Mouse (Mus musculus) forebrain, embryonic 10.5 days (tissue): Measurements from ENCODE around the gene Zfp106. TPM values are rescaled to one million over a fixed set of nuclear protein-coding genes. Genes with fewer than 3 reads are reported as not detected.

ENCODE experiments used
- DNase-seq: peaks from one replicate; pipeline ENCODE4 v3.0.0-alpha.2; 2017; ENCODE audit warnings: low spot score; ENCODE audit errors: extremely low spot score
- H3K27ac ChIP-seq: fragments of 300-500 bp; sonication (generic); 2 replicates; pipeline ENCODE4 v1.5.1; 2016; ENCODE audit warnings: mild to moderate bottlenecking
- H3K27me3 ChIP-seq: fragments of 300-500 bp; sonication (generic); 2 replicates; pipeline ENCODE4 v1.6.1; 2016; ENCODE audit warnings: mild to moderate bottlenecking; ENCODE audit not compliant: poor library complexity, severe bottlenecking
- H3K36me3 ChIP-seq: fragments of 300-500 bp; sonication (generic); replicated peaks from 2 replicates; pipeline ENCODE4 v1.6.1; 2016; ENCODE audit warnings: mild to moderate bottlenecking, moderate library complexity
- H3K4me1 ChIP-seq: fragments of 300-500 bp; sonication (generic); 2 replicates; pipeline ENCODE4 v1.6.1; 2016
- H3K4me3 ChIP-seq: fragments of 300-500 bp; sonication (generic); 2 replicates; pipeline ENCODE4 v1.5.1; 2016; ENCODE audit warnings: mild to moderate bottlenecking, moderate library complexity
- H3K9me3 ChIP-seq: fragments of 300-500 bp; sonication (generic); 2 replicates; pipeline ENCODE4 v1.6.1; 2016; ENCODE audit warnings: mild to moderate bottlenecking, moderate library complexity
- WGBS: fragments of 180-500 bp; shearing (Covaris S2); methylation state at CpG from one replicate; pipeline ENCODE4 v1.1.7; 2016; 5-methylcytosine and 5-hydroxymethylcytosine counted together
- polyA plus RNA-seq: library from polyadenylated mRNA; unstranded; fragments of >200 nt; fragmentation: Nextera tagmentation; extraction: Ambion mirVana; gene quantifications from 2 replicates; pipeline ENCODE4 v1.2.1, GENCODE M21; 2016

Zfp106 gene
- polyA plus RNA-seq, 1 experiment from 2014 or later, result 83.1 TPM

DNA sequence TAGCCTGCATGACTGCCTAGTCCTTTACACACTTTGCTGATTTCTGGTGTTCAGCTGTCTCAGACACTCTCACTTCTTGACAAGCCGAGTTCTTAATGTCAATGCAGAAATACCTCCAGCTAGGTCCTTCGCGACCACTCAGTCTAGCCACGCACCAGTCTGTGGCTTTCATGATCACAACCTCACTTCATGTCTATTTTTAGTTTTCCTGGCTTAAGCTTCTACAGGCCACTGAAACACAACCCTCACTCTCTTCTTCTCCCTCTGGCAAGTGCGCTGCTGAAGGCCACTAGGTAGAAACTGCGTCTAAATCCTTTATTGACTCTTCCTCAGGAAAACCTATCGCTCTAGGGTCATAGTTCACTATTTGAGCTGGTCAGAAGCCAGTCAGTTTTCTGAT lies 100.3 kb downstream of the Zfp106 start:
- no peaks in the 10 kb centered on the region for H3K27me3 ChIP-seq
- whole genome bisulfite sequencing, result 92% methylated on average over 7 of the region's 7 CpGs
- H3K9me3 ChIP-seq, result no peaks in the 10 kb centered on the region
- H3K4me1 ChIP-seq, result no peaks in the 10 kb centered on the region
- no peak overlapping the region for H3K4me3 ChIP-seq
- H3K36me3 ChIP-seq, result no peaks in the 10 kb centered on the region
- H3K27ac ChIP-seq, result no peak overlapping the region
- DNase-seq, result no peak

DNA sequence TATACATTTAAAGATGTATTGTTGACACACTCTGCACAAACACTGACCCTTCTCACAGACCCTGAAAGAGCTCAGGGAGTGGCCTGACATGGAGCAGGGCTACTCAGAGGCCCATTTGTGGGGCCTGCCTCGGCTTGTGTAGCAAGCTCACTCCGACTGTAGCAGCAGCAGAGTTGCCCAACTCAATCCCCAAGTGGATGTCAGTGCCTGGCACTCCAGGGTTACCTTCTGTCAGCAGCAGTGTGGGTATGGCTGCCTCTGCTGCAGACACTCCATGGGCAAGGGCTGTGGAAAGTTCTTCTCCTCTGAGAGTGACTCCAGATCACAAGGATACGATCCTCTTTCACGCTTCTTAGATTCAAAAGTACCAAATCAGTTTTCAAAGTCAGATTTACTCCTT lies 103.4 kb downstream of the Zfp106 start:
- Histone ChIP-seq H3K36me3 (no peaks in the 10 kb centered on the region), H3K9me3 (no peaks in the 10 kb centered on the region), H3K4me3 (no peak overlapping the region), H3K4me1 (no peaks in the 10 kb centered on the region), H3K27ac (no peak overlapping the region), H3K27me3 (no peaks in the 10 kb centered on the region)
- WGBS, result 93% methylated on average over 4 of the region's 4 CpGs
- DNase-seq, result no peak

Other genes with a start within 250 kb of the Zfp106 start
- gene Pla2g4f, start 249.7 kb downstream of the Zfp106 start, polyA plus RNA-seq, result not detected in 2 replicates
- 23.5 and 26.6 TPM in 2 replicates for gene Vps39, start 210.7 kb downstream of the Zfp106 start, polyA plus RNA-seq
- 6.6 and 7.5 TPM in 2 replicates for gene Ganc, start 159.9 kb downstream of the Zfp106 start, polyA plus RNA-seq
- gene Tmem87a, start 159.7 kb downstream of the Zfp106 start, polyA plus RNA-seq, result 5.6 TPM in 2 replicates
- gene Capn3, start 107.8 kb downstream of the Zfp106 start, polyA plus RNA-seq, result 7.7 and 8.2 TPM in 2 replicates
- gene Snap23, start 3.8 kb upstream of the Zfp106 start, polyA plus RNA-seq, result 50.5 and 56.2 TPM in 2 replicates
- gene Haus2, start 45.5 kb upstream of the Zfp106 start, polyA plus RNA-seq, result 40.5 and 43.7 TPM in 2 replicates
- gene Lrrc57, start 45.7 kb upstream of the Zfp106 start, polyA plus RNA-seq, result 29.3 and 32.0 TPM in 2 replicates
- 2.4 and 2.9 TPM in 2 replicates for gene Stard9, start 65.3 kb upstream of the Zfp106 start, polyA plus RNA-seq